Mouse (Mus musculus): Measurements from ENCODE around the gene Prdm11. TPM values are rescaled to one million over a fixed set of nuclear protein-coding genes. Genes with fewer than 3 reads are reported as not detected.
A peak's percentile ranks its signal among the peaks of the same experiment; 100 is the strongest.

The Prdm11 gene
- total and polyA plus RNA-seq, 2 experiments from 2014 or later, result 2.6 to 12.2 TPM

- no peaks in the 10 kb centered on the region for H3K36me3 ChIP-seq (ENCODE audit: insufficient read depth, low read length)
- no peaks in the 10 kb centered on the region for H3K27me3 ChIP-seq (ENCODE audit: insufficient read depth, low read length)
- H3K9ac ChIP-seq (replicated peaks; ENCODE audit: low read length, poor library complexity, severe bottlenecking), result no peak overlapping the region
- H3K27ac ChIP-seq (ENCODE audit: low read depth, low read length), result no peak overlapping the region
- ATAC-seq (ENCODE audit: low FRiP score) (no peak), DNase-seq (ENCODE audit: low spot score) (no peak)
- peaks cover 8% of the 10 kb centered on the region for H3K4me1 ChIP-seq (ENCODE audit: insufficient read depth, low read length)
- 59% methylated on average over 6 of the region's 6 CpGs for WGBS
- no peak overlapping the region for H3K4me2 ChIP-seq (ENCODE audit: low read depth, low read length, poor library complexity, severe bottlenecking)
- no peak for TF ChIP-seq CTCF (IDR thresholded peaks at IDR 0.05)
- H3K4me3 ChIP-seq (ENCODE audit: low read depth, low read length), result no peak overlapping the region
- H3K9me3 ChIP-seq (ENCODE audit: low read length), result no peaks in the 10 kb centered on the region
These were observed 2.8 kb upstream of the Prdm11 start for GRCm38 (mm10) chr2:93048601-93049323.

DNA sequence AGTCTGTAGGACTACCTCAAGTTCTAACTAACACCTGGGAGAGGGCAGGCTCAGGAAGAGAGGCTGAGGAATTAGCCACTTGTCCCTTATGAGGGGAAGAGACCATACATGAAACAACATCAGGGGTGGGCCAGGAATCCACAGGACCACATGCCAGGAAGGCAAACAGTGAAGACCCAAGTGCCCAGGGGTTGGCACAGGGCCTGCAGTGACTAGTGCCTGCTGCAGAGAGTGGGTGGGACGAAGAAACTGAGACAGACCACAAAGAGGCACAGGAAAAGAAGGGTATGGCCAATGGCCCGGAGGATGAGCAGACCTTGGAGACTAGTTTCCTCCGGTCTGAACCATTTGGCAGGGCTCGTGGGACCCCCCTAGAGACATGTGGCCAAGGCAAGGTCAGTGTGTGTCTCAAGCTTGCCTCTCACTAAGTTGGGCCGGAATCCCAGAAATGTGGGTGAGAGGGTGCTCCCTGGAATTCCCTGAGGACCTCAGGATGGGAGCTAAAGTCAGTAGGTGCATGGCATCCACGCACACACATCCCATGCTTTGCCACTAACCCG is 1.6 kb upstream of the Prdm11 start:
- no peak for TF ChIP-seq CTCF (IDR thresholded peaks at IDR 0.05)
- no peaks in the 10 kb centered on the region for H3K9me3 ChIP-seq (ENCODE audit: low read length)
- no peak overlapping the region for H3K4me3 ChIP-seq (ENCODE audit: low read depth, low read length)
- DNase-seq (ENCODE audit: low spot score), result no peak
- no peak overlapping the region for H3K27ac ChIP-seq (ENCODE audit: low read depth, low read length)
- H3K36me3 ChIP-seq (ENCODE audit: insufficient read depth, low read length), result no peaks in the 10 kb centered on the region
- WGBS, result 88% methylated on average over 7 of the region's 7 CpGs
- H3K27me3 ChIP-seq (ENCODE audit: insufficient read depth, low read length), result no peaks in the 10 kb centered on the region
- peaks cover 8% of the 10 kb centered on the region for H3K4me1 ChIP-seq (ENCODE audit: insufficient read depth, low read length)
- no peak overlapping the region for H3K4me2 ChIP-seq (ENCODE audit: low read depth, low read length, poor library complexity, severe bottlenecking)
- no peak for ATAC-seq (ENCODE audit: low FRiP score)
- H3K9ac ChIP-seq (replicated peaks; ENCODE audit: low read length, poor library complexity, severe bottlenecking), result no peak overlapping the region

DNA sequence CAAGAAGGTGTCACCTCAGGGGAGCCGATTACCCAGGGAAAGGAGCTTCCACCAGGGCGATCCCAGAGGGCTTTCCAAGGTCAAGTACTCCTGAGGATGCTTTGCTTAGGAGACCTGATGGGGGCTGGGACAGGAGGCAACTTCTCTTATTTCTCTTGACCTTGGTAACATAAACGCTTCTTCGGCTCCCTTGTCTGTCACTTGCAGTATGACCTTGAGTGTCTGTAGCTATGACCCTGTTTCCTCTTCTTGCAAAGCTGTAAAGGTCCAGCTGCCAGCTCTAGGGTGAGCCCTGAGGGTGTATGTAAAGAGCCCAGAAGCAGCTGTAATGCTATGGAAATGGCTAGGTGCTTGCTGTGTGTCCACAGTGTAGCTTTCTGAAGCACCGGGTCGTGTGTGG is 1.1 kb upstream of the Prdm11 start:
- ATAC-seq (ENCODE audit: low FRiP score), result no peak
- no peak for TF ChIP-seq CTCF (IDR thresholded peaks at IDR 0.05)
- Histone ChIP-seq H3K27me3 (ENCODE audit: insufficient read depth, low read length) (no peaks in the 10 kb centered on the region), H3K4me1 (ENCODE audit: insufficient read depth, low read length) (peaks cover 8% of the 10 kb centered on the region), H3K4me3 (ENCODE audit: low read depth, low read length) (no peak overlapping the region), H3K4me2 (ENCODE audit: low read depth, low read length, poor library complexity, severe bottlenecking) (no peak overlapping the region), H3K27ac (ENCODE audit: low read depth, low read length) (no peak overlapping the region), H3K9ac (replicated peaks; ENCODE audit: low read length, poor library complexity, severe bottlenecking) (no peak overlapping the region), H3K36me3 (ENCODE audit: insufficient read depth, low read length) (no peaks in the 10 kb centered on the region), H3K9me3 (ENCODE audit: low read length) (no peaks in the 10 kb centered on the region)
- DNase-seq (ENCODE audit: low spot score), result no peak
- WGBS, result 93% methylated on average over 6 of the region's 6 CpGs

GRCm38 (mm10) chr2:93046509-93046835 is 505 bp upstream of the Prdm11 start:
- Histone ChIP-seq H3K27ac (ENCODE audit: low read depth, low read length) (no peak overlapping the region; the same call in 1 of the 2 replicates), H3K36me3 (ENCODE audit: insufficient read depth, low read length) (no peaks in the 10 kb centered on the region), H3K9me3 (ENCODE audit: low read length) (no peaks in the 10 kb centered on the region), H3K4me2 (ENCODE audit: low read depth, low read length, poor library complexity, severe bottlenecking) (peak overlapping the region; percentile 75), H3K4me3 (ENCODE audit: low read depth, low read length) (peak overlapping the region; percentile 88), H3K9ac (replicated peaks; ENCODE audit: low read length, poor library complexity, severe bottlenecking) (peak overlapping the region; percentile 87), H3K4me1 (ENCODE audit: insufficient read depth, low read length) (peaks cover 8% of the 10 kb centered on the region), H3K27me3 (ENCODE audit: insufficient read depth, low read length) (no peaks in the 10 kb centered on the region)
- TF ChIP-seq CTCF (IDR thresholded peaks at IDR 0.05), result no peak
- DNase-seq (ENCODE audit: low spot score) (no peak), ATAC-seq (ENCODE audit: low FRiP score) (no peak)
- WGBS, result 19% methylated on average over 5 of the region's 5 CpGs

DNA sequence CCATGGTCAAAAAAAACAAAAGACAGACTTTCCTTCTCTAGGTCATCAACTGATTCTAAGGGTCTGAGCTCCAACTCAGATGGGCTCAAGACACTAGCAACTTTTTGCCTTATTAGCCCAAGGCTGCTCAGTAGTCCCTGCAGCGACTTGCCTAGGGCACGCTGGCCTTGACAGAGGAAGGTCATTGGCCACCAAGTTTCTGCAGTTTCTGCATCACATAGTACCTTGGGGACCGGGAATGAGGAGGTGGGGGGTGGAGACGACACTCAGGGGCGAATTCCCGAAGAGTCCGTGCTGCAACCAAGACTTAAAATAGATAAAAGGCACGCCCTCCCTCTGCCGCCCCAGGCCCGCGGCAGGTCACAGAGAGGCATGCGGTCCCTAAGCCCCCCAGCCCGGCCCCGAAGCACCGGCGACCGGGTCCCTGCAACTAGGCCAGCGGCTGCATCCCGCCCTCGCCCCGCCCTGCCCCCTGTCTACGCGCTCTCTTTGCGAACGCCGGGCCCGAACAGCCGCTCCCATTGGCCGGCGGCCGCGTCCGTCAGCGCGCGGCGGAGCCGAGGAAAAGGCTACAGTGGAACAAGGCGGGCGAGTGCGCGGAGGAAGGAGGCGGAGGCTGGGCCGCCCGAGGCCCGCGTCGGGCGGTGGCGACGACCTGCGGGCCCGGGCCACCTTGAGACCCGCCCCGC is 694 bp downstream of the Prdm11 start:
- TF ChIP-seq CTCF (IDR thresholded peaks at IDR 0.05), result peak; percentile 38; the same call in 1 of the 2 replicates
- under 1% methylated on average over 39 of the region's 55 CpGs for WGBS
- H3K9me3 ChIP-seq (ENCODE audit: low read length), result no peaks in the 10 kb centered on the region
- no peaks in the 10 kb centered on the region for H3K27me3 ChIP-seq (ENCODE audit: insufficient read depth, low read length)
- H3K4me1 ChIP-seq (ENCODE audit: insufficient read depth, low read length), result peaks cover 8% of the 10 kb centered on the region
- H3K9ac ChIP-seq (replicated peaks; ENCODE audit: low read length, poor library complexity, severe bottlenecking), result peak overlapping the region; percentile 87
- peak overlapping the region; percentile 75 for H3K4me2 ChIP-seq (ENCODE audit: low read depth, low read length, poor library complexity, severe bottlenecking)
- DNase-seq (ENCODE audit: low spot score) (peak; percentile 93), ATAC-seq (ENCODE audit: low FRiP score) (peak; percentile 94)
- no peaks in the 10 kb centered on the region for H3K36me3 ChIP-seq (ENCODE audit: insufficient read depth, low read length)
- peak overlapping the region; percentile 88 for H3K4me3 ChIP-seq (ENCODE audit: low read depth, low read length)
- H3K27ac ChIP-seq (ENCODE audit: low read depth, low read length), result peak overlapping the region; percentile 86

Data from midbrain, postnatal 0 days (tissue).